Mouse (Mus musculus) heart, adult 2 months (tissue): ENCODE results near the gene Morc3.

Experiments used
- EP300 ChIP-seq: fragments of 200-500 bp; IDR thresholded peaks from 2 replicates; pipeline ENCODE4 v1.6.1; 2011; ENCODE audit warnings: low read depth, low read length, control low read depth; ENCODE audit not compliant: insufficient read depth
- POLR2A ChIP-seq: fragments of 200-500 bp; IDR thresholded peaks from 2 replicates; pipeline ENCODE4 v1.6.1; 2011; ENCODE audit warnings: mild to moderate bottlenecking, low read depth, low read length, control low read depth; ENCODE audit not compliant: insufficient read depth

GRCm38 (mm10) chr16:93912158-93912557 is 80.2 kb downstream of the Morc3 start:
- TF ChIP-seq EP300 (no peak), POLR2A (no peak)
